Mouse (Mus musculus): Measurements from ENCODE around the gene Cyren.
A peak's percentile ranks its signal among the peaks of the same experiment; 100 is the strongest.

Gene Cyren

GRCm38 (mm10) chr6:34867301-34867994 is 10.4 kb downstream of the Cyren start:
- no peak for DNase-seq (ENCODE audit: low spot score in 2 of 2)

- no peak for DNase-seq (ENCODE audit: low spot score in 2 of 2)
These were observed 11.1 kb downstream of the Cyren start for GRCm38 (mm10) chr6:34866786-34867185.

GRCm38 (mm10) chr6:34865711-34866593 is 11.9 kb downstream of the Cyren start:
- peak; percentile 78 to 90 for DNase-seq (ENCODE audit: low spot score in 2 of 2)

GRCm38 (mm10) chr6:34865213-34865612 is 12.6 kb downstream of the Cyren start:
- DNase-seq (ENCODE audit: low spot score in 2 of 2): no peak

GRCm38 (mm10) chr6:34863786-34864514 is 13.9 kb downstream of the Cyren start:
- no peak for DNase-seq (ENCODE audit: low spot score in 2 of 2)

GRCm38 (mm10) chr6:34862791-34863403 is 15.0 kb downstream of the Cyren start, which contains the start of gene Tmem140:
Tmem140 (plus strand) TSS chr6:34863146.
- DNase-seq (ENCODE audit: low spot score in 2 of 2): peak; percentile 80 to 81

- DNase-seq (ENCODE audit: low spot score in 2 of 2): no peak
These were observed 15.5 kb downstream of the Cyren start for GRCm38 (mm10) chr6:34862381-34862780.

- DNase-seq (ENCODE audit: low spot score in 2 of 2): no peak
These were observed 16.3 kb downstream of the Cyren start for GRCm38 (mm10) chr6:34861546-34862053.

- no peak for DNase-seq (ENCODE audit: low spot score in 2 of 2)
These were observed 45.5 kb downstream of the Cyren start for GRCm38 (mm10) chr6:34832352-34832751.

- DNase-seq (ENCODE audit: low spot score in 2 of 2): no peak
These were observed 53.5 kb downstream of the Cyren start for GRCm38 (mm10) chr6:34824406-34824805.
